ENCODE assay signal across 24 mouse cellular contexts in the genomic region with DNA sequence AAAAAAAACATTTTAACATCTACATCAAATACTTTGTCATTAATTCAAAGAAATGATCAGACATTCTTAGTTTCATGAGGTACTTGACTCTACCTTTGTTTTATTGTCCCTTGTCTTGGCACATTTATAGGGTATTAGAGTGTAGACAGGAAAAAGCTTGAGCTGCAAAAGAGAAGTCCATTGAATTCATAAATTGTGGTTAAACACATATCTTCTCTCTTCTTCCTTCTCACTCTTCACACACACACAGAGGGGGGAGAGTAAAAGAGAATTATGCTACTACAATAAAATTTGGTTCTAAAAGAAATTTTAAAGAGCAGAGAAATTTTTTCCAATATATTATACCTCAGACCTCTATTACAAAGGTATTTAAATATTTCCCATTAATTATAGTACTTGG.
"Had no signal": no experiment of that assay in that cellular context is flagged by ENCODE, and none has a peak within 500 bp of the region (broad histone marks: within the 10 kb centered on the region; RNA-seq: fewer than 3 reads in every experiment).

No protein-coding gene starts in this region.

- H3K27me3 ChIP-seq: heart, embryonic 12.5 days; hindbrain, embryonic 12.5 days; limb, embryonic 12.5 days; liver, embryonic 13.5 days; liver, embryonic 15.5 days had no signal

- DNase-seq: gastrocnemius, adult 2 months; gastrocnemius, postnatal 10 days; gastrocnemius, postnatal 25 days; heart, adult 18-20 months; heart, postnatal 10 days; heart, postnatal 4 days; kidney, adult 18-20 months; liver; liver, embryonic 13.5 days; liver, postnatal 0 days had no signal

- H3K4me2 ChIP-seq: heart, embryonic 12.5 days; hindbrain, embryonic 12.5 days; hindbrain, embryonic 14.5 days; limb, embryonic 12.5 days; liver, embryonic 11.5 days; liver, embryonic 13.5 days; liver, embryonic 15.5 days had no signal

- H3K9me3 ChIP-seq: heart, embryonic 10.5 days; heart, embryonic 12.5 days; hindbrain, embryonic 10.5 days; hindbrain, embryonic 12.5 days; limb, embryonic 10.5 days; limb, embryonic 12.5 days; liver, embryonic 13.5 days; liver, embryonic 15.5 days had no signal

- H3K4me1 ChIP-seq: heart, embryonic 10.5 days; heart, embryonic 12.5 days; hindbrain, embryonic 10.5 days; hindbrain, embryonic 12.5 days; limb, embryonic 10.5 days; limb, embryonic 12.5 days; liver, embryonic 13.5 days; liver, embryonic 15.5 days had no signal

- ATAC-seq: forebrain, embryonic 16.5 days; hindbrain, embryonic 16.5 days; inflammation-experienced regulatory T-cells, adult 6 months; intestine, postnatal 0 days; liver, postnatal 0 days had no signal

- H3K9ac ChIP-seq: heart, embryonic 12.5 days; hindbrain, embryonic 12.5 days; hindbrain, embryonic 14.5 days; limb, embryonic 12.5 days; liver, embryonic 13.5 days; liver, embryonic 15.5 days; liver, postnatal 0 days had no signal

- H3K36me3 ChIP-seq: heart, embryonic 10.5 days; heart, embryonic 12.5 days; hindbrain, embryonic 10.5 days; hindbrain, embryonic 12.5 days; limb, embryonic 10.5 days; limb, embryonic 12.5 days; liver, embryonic 13.5 days; liver, embryonic 15.5 days had no signal

- H3K4me3 ChIP-seq: gastrocnemius, adult 2 months; heart, embryonic 10.5 days; heart, embryonic 12.5 days; hindbrain, embryonic 10.5 days; hindbrain, embryonic 12.5 days; layer of hippocampus, adult 2 months; limb, embryonic 10.5 days; limb, embryonic 12.5 days; liver, embryonic 13.5 days; liver, embryonic 15.5 days had no signal

- H3K27ac ChIP-seq: gastrocnemius, adult 2 months; heart, embryonic 10.5 days; hindbrain, embryonic 10.5 days; hindbrain, embryonic 12.5 days; hindbrain, embryonic 14.5 days; layer of hippocampus, adult 2 months; limb, embryonic 10.5 days; limb, embryonic 12.5 days; liver, embryonic 13.5 days; liver, embryonic 15.5 days had no signal
